Mouse (Mus musculus) intestine, postnatal 0 days (tissue): ENCODE measurements around the gene Vmn2r117. TPM values are rescaled to one million over a fixed set of nuclear protein-coding genes. Genes with fewer than 3 reads are reported as not detected.
"Not testable (repeated sequence)": the region's sequence is repeated elsewhere in the genome, so short reads cannot be mapped to it uniquely, and the experiment has no call there.

Experiments used
- ATAC-seq: fragments of 200-750 bp; cut with Nextera tagmentation; 2 replicates; pipeline ENCODE4 v1.8.0; 2017; ENCODE audit warnings: mild to moderate bottlenecking, moderate TSS enrichment, moderate library complexity
- H3K27ac ChIP-seq: fragments of 300-500 bp; sonication (generic); 2 replicates; pipeline ENCODE4 v1.5.1; 2014; ENCODE audit warnings: mild to moderate bottlenecking, low read depth, low read length, moderate library complexity
- H3K27me3 ChIP-seq: fragments of 300-500 bp; sonication (generic); replicated peaks from 2 replicates; pipeline ENCODE4 v1.6.1; 2014; ENCODE audit warnings: low read length, mixed read lengths; ENCODE audit not compliant: control insufficient read depth, insufficient read depth
- H3K36me3 ChIP-seq: fragments of 300-500 bp; sonication (generic); 2 replicates; pipeline ENCODE4 v1.6.1; 2014; ENCODE audit warnings: mild to moderate bottlenecking, moderate library complexity; ENCODE audit not compliant: control insufficient read depth, insufficient read depth
- H3K4me1 ChIP-seq: fragments of 300-500 bp; sonication (generic); replicated peaks from 2 replicates; pipeline ENCODE4 v1.6.1; 2014; ENCODE audit warnings: antibody characterized with exemption, low read length, mixed read lengths; ENCODE audit not compliant: control insufficient read depth, insufficient read depth
- H3K4me2 ChIP-seq: fragments of 300-500 bp; sonication (generic); replicated peaks from 2 replicates; pipeline ENCODE4 v1.6.1; 2014; ENCODE audit warnings: low read depth, mild to moderate bottlenecking, moderate library complexity
- H3K4me3 ChIP-seq: fragments of 300-500 bp; sonication (generic); 2 replicates; pipeline ENCODE4 v1.5.1; 2014; ENCODE audit warnings: low read depth, low read length
- H3K9ac ChIP-seq: fragments of 300-500 bp; sonication (generic); 2 replicates; pipeline ENCODE4 v1.6.1; 2014; ENCODE audit warnings: mild to moderate bottlenecking, low read depth, low read length
- H3K9me3 ChIP-seq: fragments of 300-500 bp; sonication (generic); 2 replicates; pipeline ENCODE4 v1.6.1; 2016; ENCODE audit warnings: mixed run types; ENCODE audit not compliant: control insufficient read depth
- CTCF ChIP-seq: sonication (generic); IDR thresholded peaks from 2 replicates; pipeline ENCODE4 v1.5.1; 2016; ENCODE audit warnings: low read depth, mild to moderate bottlenecking, control low read depth, antibody characterized with exemption, moderate library complexity
- WGBS: fragments of 180-500 bp; shearing (Covaris S2); extraction: QIAGEN DNeasy Blood & Tissue Kit; methylation state at CpG from one replicate; pipeline ENCODE4 v1.1.7; 2014; 5-methylcytosine and 5-hydroxymethylcytosine counted together
- polyA plus RNA-seq: library from polyadenylated mRNA; unstranded; fragments of >200 nt; fragmentation: Nextera tagmentation; extraction: Ambion mirVana; gene quantifications from 2 replicates; pipeline ENCODE4 v1.2.1, GENCODE M21; 2015

The Vmn2r117 gene
- polyA plus RNA-seq = not detected in 2 replicates

GRCm38 (mm10) chr17:23479599-23479998 is at the start of gene Vmn2r117:
TSS of gene Vmn2r117 (minus strand) at chr17:23479699.
- not testable (repeated sequence) for H3K27me3 ChIP-seq, H3K9me3 ChIP-seq, H3K9ac ChIP-seq, H3K4me3 ChIP-seq, H3K4me2 ChIP-seq, H3K27ac ChIP-seq, ATAC-seq, H3K36me3 ChIP-seq, H3K4me1 ChIP-seq
- WGBS = 40% methylated on average over 1 of the region's 1 CpGs

- H3K27ac ChIP-seq, H3K36me3 ChIP-seq, ATAC-seq, H3K4me2 ChIP-seq, H3K9me3 ChIP-seq, H3K4me1 ChIP-seq, H3K4me3 ChIP-seq, H3K9ac ChIP-seq, H3K27me3 ChIP-seq: not testable (repeated sequence)
- 59% methylated on average over 30 of the region's 30 CpGs for WGBS
Measured at GRCm38 (mm10) chr17:23522941-23523732, 43.6 kb upstream of the Vmn2r117 start.

- ATAC-seq = peak; percentile 33; the same call in 1 of the 2 replicates
- no peak overlapping the region for H3K9ac ChIP-seq
- no peak for TF ChIP-seq CTCF
- H3K9me3 ChIP-seq = no peaks in the 10 kb centered on the region
- no peaks in the 10 kb centered on the region for H3K27me3 ChIP-seq
- H3K4me2 ChIP-seq = no peak overlapping the region
- WGBS = 70% methylated on average over 2 of the region's 2 CpGs
- H3K36me3 ChIP-seq = no peaks in the 10 kb centered on the region
- no peaks in the 10 kb centered on the region for H3K4me1 ChIP-seq
- H3K27ac ChIP-seq = no peak overlapping the region
- H3K4me3 ChIP-seq = no peak overlapping the region
Measured at GRCm38 (mm10) chr17:23518701-23519423, 39.4 kb upstream of the Vmn2r117 start.

- H3K4me1 ChIP-seq = no peaks in the 10 kb centered on the region
- no peak overlapping the region for H3K27ac ChIP-seq
- TF ChIP-seq CTCF = no peak
- H3K27me3 ChIP-seq = no peaks in the 10 kb centered on the region
- ATAC-seq = no peak
- peaks cover 6% of the 10 kb centered on the region; the same call in 1 of the 2 replicates for H3K9me3 ChIP-seq
- no peaks in the 10 kb centered on the region for H3K36me3 ChIP-seq
- no peak overlapping the region for H3K4me3 ChIP-seq
- WGBS = 83% methylated on average over 6 of the region's 6 CpGs
- no peak overlapping the region for H3K4me2 ChIP-seq
- H3K9ac ChIP-seq = no peak overlapping the region
Measured at GRCm38 (mm10) chr17:23433150-23433679, 46.3 kb downstream of the Vmn2r117 start.

Other genes with a start within 250 kb of the Vmn2r117 start
- gene Vmn2r114, start 167.2 kb downstream of the Vmn2r117 start, polyA plus RNA-seq = not detected in 2 replicates
- gene Vmn2r115, start 136.0 kb downstream of the Vmn2r117 start, polyA plus RNA-seq = not detected in 2 replicates
- not detected in 2 replicates for gene Vmn2r116, start 95.1 kb downstream of the Vmn2r117 start, polyA plus RNA-seq
- gene Zfp213, start 84.5 kb upstream of the Vmn2r117 start, polyA plus RNA-seq = 8.1 and 8.2 TPM in 2 replicates
- 3.1 and 3.4 TPM in 2 replicates for gene Zfp13, start 119.8 kb upstream of the Vmn2r117 start, polyA plus RNA-seq
- not detected in 2 replicates for gene Zscan10, start 121.2 kb upstream of the Vmn2r117 start, polyA plus RNA-seq
- gene Mmp25, start 165.6 kb upstream of the Vmn2r117 start, polyA plus RNA-seq = 0.13 and 0.16 TPM in 2 replicates
- gene Bicdl2, start 180.8 kb upstream of the Vmn2r117 start, polyA plus RNA-seq = 7.8 and 8.5 TPM in 2 replicates
- 131 and 136 TPM in 2 replicates for gene Hcfc1r1, start 193.9 kb upstream of the Vmn2r117 start, polyA plus RNA-seq
- 14.7 and 15.5 TPM in 2 replicates for gene Thoc6, start 194.2 kb upstream of the Vmn2r117 start, polyA plus RNA-seq
- gene Tnfrsf12a, start 197.8 kb upstream of the Vmn2r117 start, polyA plus RNA-seq = 46.6 and 50.9 TPM in 2 replicates
- gene Cldn6, start 199.6 kb upstream of the Vmn2r117 start, polyA plus RNA-seq = 0.38 and 0.42 TPM in 2 replicates
- gene Cldn9, start 204.3 kb upstream of the Vmn2r117 start, polyA plus RNA-seq = 0.23 and 0.34 TPM in 2 replicates
- gene 1520401A03Rik, start 243.1 kb upstream of the Vmn2r117 start, polyA plus RNA-seq = 0.05 TPM in 1 of 2 replicates, not detected in the other
- 12.4 and 12.6 TPM in 2 replicates for gene Pkmyt1, start 246.6 kb upstream of the Vmn2r117 start, polyA plus RNA-seq